Comparison of ENCODE assay signal across 9 mouse cellular contexts in the genomic region with DNA sequence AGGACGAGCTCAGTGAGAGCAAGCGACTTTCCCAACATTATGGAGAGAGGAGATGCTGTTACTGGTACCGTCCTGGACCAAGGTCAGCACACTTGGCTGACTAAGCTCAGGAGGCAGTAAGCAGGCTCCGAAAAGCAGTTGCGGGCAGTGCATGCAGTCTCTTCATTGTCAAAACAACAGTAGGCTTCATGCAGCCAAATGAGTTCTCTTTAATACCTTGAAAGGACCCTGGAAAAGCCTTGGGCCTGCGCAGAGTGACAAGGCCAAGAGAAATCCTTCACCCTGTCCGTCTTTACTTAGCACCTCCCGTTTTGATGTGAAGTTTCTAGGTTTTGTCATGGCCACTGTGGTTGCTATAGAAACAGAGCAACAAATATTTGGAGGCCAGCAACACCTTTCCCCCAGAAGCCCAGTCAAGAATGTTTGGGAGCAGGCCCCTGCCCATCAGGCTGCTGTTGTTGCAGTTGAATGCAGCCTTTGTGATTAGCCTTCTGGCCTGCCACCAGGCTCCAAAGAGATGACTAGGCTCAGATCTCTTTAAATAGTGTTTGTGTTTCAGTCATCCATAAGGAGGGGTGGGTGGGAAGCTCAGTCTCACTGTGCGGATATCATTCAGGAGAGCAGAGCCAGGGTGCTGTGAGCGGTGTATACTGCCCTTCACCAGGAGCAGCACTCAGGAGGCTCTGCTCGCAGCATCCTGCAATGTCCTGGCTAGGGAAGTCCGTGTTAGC.
DNase-seq lines count a peak whose midpoint lies in the region; ATAC-seq lines count a peak whose summit lies in the region.
"Had no signal": no experiment of that assay in that cellular context is flagged by ENCODE, and none has a peak within 500 bp of the region (broad histone marks: within the 10 kb centered on the region; RNA-seq: fewer than 3 reads in every experiment).

No protein-coding gene starts in this region.

- intact Hi-C loops in heart, postnatal 25 days (cut with DNase I): no loop called here
- intact Hi-C loops in gastrocnemius, postnatal 14 days (cut with DNase I; ENCODE audit: low total_unique reads): no loop called here

- no peaks in the 10 kb centered on the region for H3K27me3 ChIP-seq in forebrain, embryonic 11.5 days (ENCODE audit: control insufficient read depth, insufficient read depth, low read length)
- no peaks in the 10 kb centered on the region for H3K27me3 ChIP-seq in limb, embryonic 15.5 days

- H3K4me1 ChIP-seq in forebrain, embryonic 11.5 days (replicated peaks; ENCODE audit: control insufficient read depth, insufficient read depth, low read length): peaks cover 18% of the 10 kb centered on the region
- H3K4me1 ChIP-seq in limb, embryonic 15.5 days: peaks cover 30% of the 10 kb centered on the region

- ATAC-seq in forebrain, embryonic 11.5 days (replicated peaks; ENCODE audit: low FRiP score): peak; percentile 84
- ATAC-seq in limb, embryonic 15.5 days (ENCODE audit: insufficient number of reproducible peaks, low FRiP score, low TSS enrichment, low read depth): no peak

- no peak overlapping the region for H3K4me3 ChIP-seq in forebrain, embryonic 11.5 days (ENCODE audit: low read depth, low read length)
- no peak overlapping the region for H3K4me3 ChIP-seq in limb, embryonic 15.5 days

- no peaks in the 10 kb centered on the region for H3K9me3 ChIP-seq in forebrain, embryonic 11.5 days (ENCODE audit: control insufficient read depth, low read length)
- no peaks in the 10 kb centered on the region for H3K9me3 ChIP-seq in limb, embryonic 15.5 days

- 22% methylated on average over 12 of the region's 12 CpGs for WGBS in forebrain, embryonic 11.5 days
- 62% methylated on average over 12 of the region's 12 CpGs for WGBS in limb, embryonic 15.5 days

- peak overlapping the region; percentile 27; the same call in 1 of the 2 replicates for H3K27ac ChIP-seq in forebrain, embryonic 11.5 days (ENCODE audit: low read depth, low read length)
- peak overlapping the region; percentile 47; the same call in 1 of the 2 replicates for H3K27ac ChIP-seq in limb, embryonic 15.5 days

- H3K4me2 ChIP-seq in forebrain, embryonic 11.5 days (ENCODE audit: low read depth, low read length, severe bottlenecking): 0 out of 2 replicates have a peak overlapping the region, but pooled peaks have one; percentile 0
- no peak overlapping the region for H3K4me2 ChIP-seq in limb, embryonic 15.5 days

- no peak overlapping the region for H3K9ac ChIP-seq in forebrain, embryonic 11.5 days (ENCODE audit: low read length)
- no peak overlapping the region for H3K9ac ChIP-seq in limb, embryonic 15.5 days

- peak; percentile 87 for DNase-seq in heart, adult 11 months
- no peak for DNase-seq in heart, postnatal 25 days (ENCODE audit: low spot score)
- peak; percentile 92 for DNase-seq in Muller cell, postnatal 12 days (ENCODE audit: inconsistent ontology term)
- DNase-seq in forebrain, embryonic 11.5 days (ENCODE audit: low spot score): peak; percentile 71
- DNase-seq in gastrocnemius, postnatal 14 days: no peak
- no peak for DNase-seq in c-Kit-positive CD71-positive TER-119-positive erythroid progenitor cells, embryonic 14.5 days (ENCODE audit: low spot score)
- DNase-seq in thymus, postnatal 10 days (ENCODE audit: low spot score in 2 of 2): no peak
- DNase-seq: kidney, postnatal 25 days had no signal

- no peaks in the 10 kb centered on the region for H3K36me3 ChIP-seq in forebrain, embryonic 11.5 days (ENCODE audit: control insufficient read depth, insufficient read depth, low read length)
- no peaks in the 10 kb centered on the region for H3K36me3 ChIP-seq in limb, embryonic 15.5 days

Comparison
In these comparisons a context has a peak if more than half of its experiments do, and no peak if none do; other contexts are left out.
1. DNase-seq: peak in heart, adult 11 months (single experiment), Muller cell, postnatal 12 days (single experiment) and forebrain, embryonic 11.5 days (single experiment); none in heart, postnatal 25 days (single experiment), gastrocnemius, postnatal 14 days (single experiment), c-Kit-positive CD71-positive TER-119-positive erythroid progenitor cells, embryonic 14.5 days (single experiment) and thymus, postnatal 10 days (0 of 2).